Mouse (Mus musculus): ENCODE measurements around the gene Stard13.

Stard13 gene

GRCm38 (mm10) chr5:151228367-151229005 is 5.2 kb downstream of the Stard13 start:
- in situ Hi-C loops (cut with MboI), result no loop called here

GRCm38 (mm10) chr5:151223696-151224366 is 9.8 kb downstream of the Stard13 start:
- in situ Hi-C loops (cut with MboI), result no loop called here

- in situ Hi-C loops (cut with MboI), result no loop called here
Observed at GRCm38 (mm10) chr5:151222791-151223190, 10.8 kb downstream of the Stard13 start.

GRCm38 (mm10) chr5:151218689-151219115 is 14.9 kb downstream of the Stard13 start:
- in situ Hi-C loops (cut with MboI), result no loop called here

- in situ Hi-C loops (cut with MboI), result no loop called here
Observed at GRCm38 (mm10) chr5:151213097-151213496, 20.5 kb downstream of the Stard13 start.

GRCm38 (mm10) chr5:151210869-151211268 is 22.8 kb downstream of the Stard13 start:
- in situ Hi-C loops (cut with MboI), result no loop called here

GRCm38 (mm10) chr5:151210060-151210459 is 23.6 kb downstream of the Stard13 start:
- in situ Hi-C loops (cut with MboI), result no loop called here

GRCm38 (mm10) chr5:151205017-151205416 is 28.6 kb downstream of the Stard13 start:
- in situ Hi-C loops (cut with MboI), result no loop called here

- in situ Hi-C loops (cut with MboI), result no loop called here
Observed at GRCm38 (mm10) chr5:151202925-151203324, 30.7 kb downstream of the Stard13 start.

- in situ Hi-C loops (cut with MboI), result no loop called here
Observed at GRCm38 (mm10) chr5:151201220-151201619, 32.4 kb downstream of the Stard13 start.

GRCm38 (mm10) chr5:151199235-151199634 is 34.4 kb downstream of the Stard13 start:
- in situ Hi-C loops (cut with MboI), result no loop called here

GRCm38 (mm10) chr5:151196603-151197272 is 36.9 kb downstream of the Stard13 start:
- in situ Hi-C loops (cut with MboI), result no loop called here

GRCm38 (mm10) chr5:151193885-151194520 is 39.6 kb downstream of the Stard13 start:
- in situ Hi-C loops (cut with MboI), result no loop called here

- in situ Hi-C loops (cut with MboI), result no loop called here
Observed at GRCm38 (mm10) chr5:151192266-151192665, 41.4 kb downstream of the Stard13 start.

GRCm38 (mm10) chr5:151190764-151191163 is 42.9 kb downstream of the Stard13 start:
- in situ Hi-C loops (cut with MboI), result no loop called here

- in situ Hi-C loops (cut with MboI), result no loop called here
Observed at GRCm38 (mm10) chr5:151189789-151190378, 43.8 kb downstream of the Stard13 start.

GRCm38 (mm10) chr5:151189321-151189720 is 44.3 kb downstream of the Stard13 start:
- in situ Hi-C loops (cut with MboI), result no loop called here

- in situ Hi-C loops (cut with MboI), result no loop called here
Observed at GRCm38 (mm10) chr5:151188659-151189058, 45.0 kb downstream of the Stard13 start.

- in situ Hi-C loops (cut with MboI), result no loop called here
Observed at GRCm38 (mm10) chr5:151187336-151187735, 46.3 kb downstream of the Stard13 start.

GRCm38 (mm10) chr5:151185286-151185856 is 48.3 kb downstream of the Stard13 start:
- in situ Hi-C loops (cut with MboI), result no loop called here

GRCm38 (mm10) chr5:151183656-151184240 is 49.9 kb downstream of the Stard13 start:
- in situ Hi-C loops (cut with MboI), result no loop called here
